Mouse (Mus musculus) stomach, embryonic 15.5 days (tissue): ENCODE measurements around the gene Il12b. TPM values are rescaled to one million over a fixed set of nuclear protein-coding genes. Genes with fewer than 3 reads are reported as not detected.

Source experiments
- ATAC-seq: fragments of 200-750 bp; cut with Nextera tagmentation; 2 replicates; pipeline ENCODE4 v1.8.0; 2017; ENCODE audit warnings: low read depth, moderate number of reproducible peaks, moderate TSS enrichment; ENCODE audit not compliant: insufficient read depth, low FRiP score
- H3K27ac ChIP-seq: fragments of 300-500 bp; sonication (generic); 2 replicates; pipeline ENCODE4 v1.5.1; 2015; ENCODE audit warnings: mild to moderate bottlenecking, inconsistent platforms
- H3K27me3 ChIP-seq: fragments of 300-500 bp; sonication (generic); replicated peaks from 2 replicates; pipeline ENCODE4 v1.6.1; 2015; ENCODE audit warnings: inconsistent platforms
- H3K36me3 ChIP-seq: fragments of 300-500 bp; sonication (generic); 2 replicates; pipeline ENCODE4 v1.6.1; 2015; ENCODE audit warnings: inconsistent platforms
- H3K4me1 ChIP-seq: fragments of 300-500 bp; sonication (generic); 2 replicates; pipeline ENCODE4 v1.6.1; 2015; ENCODE audit warnings: inconsistent platforms
- H3K4me2 ChIP-seq: fragments of 300-500 bp; sonication (generic); 2 replicates; pipeline ENCODE4 v1.6.1; 2015; ENCODE audit warnings: mild to moderate bottlenecking, inconsistent platforms
- H3K4me3 ChIP-seq: fragments of 300-500 bp; sonication (generic); replicated peaks from 2 replicates; pipeline ENCODE4 v1.5.1; 2015; ENCODE audit warnings: inconsistent platforms
- H3K9ac ChIP-seq: fragments of 300-500 bp; sonication (generic); 2 replicates; pipeline ENCODE4 v1.6.1; 2015; ENCODE audit warnings: inconsistent platforms
- H3K9me3 ChIP-seq: fragments of 300-500 bp; sonication (generic); 2 replicates; pipeline ENCODE4 v1.6.1; 2016; ENCODE audit warnings: inconsistent platforms
- WGBS: fragments of 180-500 bp; shearing (Covaris S2); methylation state at CpG from one replicate; pipeline ENCODE4 v1.1.7; 2015; 5-methylcytosine and 5-hydroxymethylcytosine counted together
- polyA plus RNA-seq: library from polyadenylated mRNA; unstranded; fragments of >200 nt; fragmentation: Nextera tagmentation; extraction: Ambion mirVana; gene quantifications from 2 replicates; pipeline ENCODE4 v1.2.1, GENCODE M21; 2015

The Il12b gene
- polyA plus RNA-seq, 1 experiment from 2014 or later: 0.06 TPM

GRCm38 (mm10) chr11:44453423-44453822, 53.6 kb downstream of the Il12b start:
- no peak overlapping the region for H3K9ac ChIP-seq
- ATAC-seq: peak; percentile 43
- H3K9me3 ChIP-seq: no peaks in the 10 kb centered on the region
- no peak overlapping the region for H3K4me3 ChIP-seq
- WGBS: 48% methylated on average over 2 of the region's 2 CpGs
- H3K4me1 ChIP-seq: no peaks in the 10 kb centered on the region
- H3K27ac ChIP-seq: no peak overlapping the region
- no peaks in the 10 kb centered on the region for H3K27me3 ChIP-seq
- H3K36me3 ChIP-seq: no peaks in the 10 kb centered on the region
- no peak overlapping the region for H3K4me2 ChIP-seq

- H3K4me1 ChIP-seq: no peaks in the 10 kb centered on the region
- peaks cover 7% of the 10 kb centered on the region; the same call in 1 of the 2 replicates for H3K36me3 ChIP-seq
- H3K27ac ChIP-seq: no peak overlapping the region
- WGBS: 63% methylated on average over 6 of the region's 6 CpGs
- no peaks in the 10 kb centered on the region for H3K9me3 ChIP-seq
- no peaks in the 10 kb centered on the region for H3K27me3 ChIP-seq
- H3K9ac ChIP-seq: no peak overlapping the region
- H3K4me2 ChIP-seq: no peak overlapping the region
- no peak for ATAC-seq
- H3K4me3 ChIP-seq: no peak overlapping the region
Measured at GRCm38 (mm10) chr11:44461493-44461892, 61.6 kb downstream of the Il12b start.

Other genes with a start within 250 kb of the Il12b start
- gene Ublcp1, start 70.4 kb downstream of the Il12b start, polyA plus RNA-seq: 53.9 and 57.0 TPM in 2 replicates
- 63.8 and 64.5 TPM in 2 replicates for gene Rnf145, start 118.9 kb downstream of the Il12b start, polyA plus RNA-seq
- gene Ebf1, start 217.3 kb downstream of the Il12b start, polyA plus RNA-seq: 11.8 and 12.2 TPM in 2 replicates